Mouse (Mus musculus) right cerebral cortex, postnatal 4 days (tissue): Measurements from ENCODE around the gene Fam49a.
"Not testable (repeated sequence)": the region's sequence is repeated elsewhere in the genome, so short reads cannot be mapped to it uniquely, and the experiment has no call there.

ENCODE experiments used
- DNase-seq: peaks from one replicate; pipeline ENCODE4 v3.0.0-alpha.2; 2022

Gene Fam49a

DNA sequence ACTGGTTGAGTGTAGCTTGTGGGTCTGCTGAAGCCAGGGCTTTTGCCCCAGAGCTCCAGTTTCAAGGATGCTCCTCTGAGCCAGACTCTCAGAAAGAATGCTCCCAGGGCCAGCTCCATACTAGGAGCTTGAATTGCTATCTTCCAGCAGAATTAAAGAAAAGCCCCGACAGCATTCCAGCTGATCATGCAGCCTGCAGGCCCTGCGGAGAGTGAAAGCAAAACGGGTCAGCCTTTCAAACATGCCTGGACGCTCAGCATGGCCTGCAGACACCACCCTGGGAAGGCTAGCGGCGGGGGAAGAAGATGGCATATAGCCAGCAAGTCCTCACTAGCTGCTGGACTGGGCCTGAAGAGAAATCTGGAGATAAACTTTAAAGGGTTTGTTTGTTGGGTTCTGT is 55.0 kb downstream of the Fam49a start:
- DNase-seq: no peak

- no peak for DNase-seq
Observed at GRCm38 (mm10) chr12:12317606-12318005, 55.7 kb downstream of the Fam49a start.

DNA sequence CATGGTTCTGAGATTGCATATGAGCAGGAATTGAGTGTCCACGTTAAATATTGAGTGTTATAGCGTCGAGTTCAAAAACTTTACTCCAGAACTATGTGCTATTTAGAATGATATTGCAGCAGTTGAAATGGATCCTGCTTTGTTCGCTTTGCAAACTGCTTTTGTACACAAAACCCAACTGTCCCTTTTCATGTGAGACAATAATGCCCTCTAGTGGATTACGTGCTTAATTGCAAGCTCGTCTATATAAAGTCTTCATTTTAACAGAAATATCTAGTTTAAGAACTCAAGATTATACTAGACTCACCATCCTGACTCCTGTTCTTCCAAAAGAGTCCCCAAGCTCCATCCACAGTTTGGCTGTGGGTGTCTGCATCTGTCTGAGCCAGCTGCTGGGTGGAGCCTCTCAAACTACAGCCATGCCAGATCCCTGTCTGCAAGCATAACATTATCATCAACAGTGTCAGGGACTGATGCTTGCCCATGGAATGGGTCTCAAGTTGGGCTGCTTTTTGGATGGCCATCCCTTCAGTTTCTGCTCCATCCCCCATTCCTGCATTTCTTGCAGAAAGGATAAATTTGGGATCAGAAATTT is 56.3 kb downstream of the Fam49a start:
- no peak for DNase-seq

GRCm38 (mm10) chr12:12320693-12321092 is 58.8 kb downstream of the Fam49a start:
- no peak for DNase-seq

GRCm38 (mm10) chr12:12321111-12321510 is 59.2 kb downstream of the Fam49a start:
- no peak for DNase-seq

- no peak for DNase-seq
Observed at GRCm38 (mm10) chr12:12323084-12323483, 61.1 kb downstream of the Fam49a start.

- DNase-seq: peak; percentile 96
Observed at GRCm38 (mm10) chr12:12323616-12324223, 61.8 kb downstream of the Fam49a start.

DNA sequence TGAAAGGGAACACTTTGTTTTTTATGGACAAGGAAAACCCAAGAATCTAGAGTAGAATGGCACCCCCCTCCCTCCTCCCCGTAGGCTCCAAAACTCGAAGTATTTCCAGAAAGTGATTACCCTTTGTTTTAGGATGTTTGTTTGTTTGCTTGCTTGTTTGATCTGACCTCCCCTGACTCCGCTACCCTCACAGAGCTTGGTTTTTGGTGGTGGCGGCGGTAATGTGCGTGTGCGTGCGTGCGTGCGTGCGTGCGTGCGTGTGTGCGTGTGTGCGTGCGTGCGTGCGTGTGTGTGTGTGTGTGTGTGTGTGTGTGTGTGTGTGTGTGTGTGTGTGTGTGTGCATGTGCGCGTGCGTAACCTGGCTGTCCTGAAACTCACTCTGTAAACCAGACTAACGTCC is 62.3 kb downstream of the Fam49a start:
- not testable (repeated sequence) for DNase-seq

- DNase-seq: no peak
Observed at GRCm38 (mm10) chr12:12333526-12334310, 71.8 kb downstream of the Fam49a start.

GRCm38 (mm10) chr12:12334486-12334885 is 72.5 kb downstream of the Fam49a start:
- DNase-seq: no peak

- no peak for DNase-seq
Observed at GRCm38 (mm10) chr12:12335566-12335965, 73.6 kb downstream of the Fam49a start.

- DNase-seq: no peak
Observed at GRCm38 (mm10) chr12:12337378-12337777, 75.4 kb downstream of the Fam49a start.

- no peak for DNase-seq
Observed at GRCm38 (mm10) chr12:12343320-12343719, 81.4 kb downstream of the Fam49a start.

- no peak for DNase-seq
Observed at GRCm38 (mm10) chr12:12348625-12349024, 86.7 kb downstream of the Fam49a start.

DNA sequence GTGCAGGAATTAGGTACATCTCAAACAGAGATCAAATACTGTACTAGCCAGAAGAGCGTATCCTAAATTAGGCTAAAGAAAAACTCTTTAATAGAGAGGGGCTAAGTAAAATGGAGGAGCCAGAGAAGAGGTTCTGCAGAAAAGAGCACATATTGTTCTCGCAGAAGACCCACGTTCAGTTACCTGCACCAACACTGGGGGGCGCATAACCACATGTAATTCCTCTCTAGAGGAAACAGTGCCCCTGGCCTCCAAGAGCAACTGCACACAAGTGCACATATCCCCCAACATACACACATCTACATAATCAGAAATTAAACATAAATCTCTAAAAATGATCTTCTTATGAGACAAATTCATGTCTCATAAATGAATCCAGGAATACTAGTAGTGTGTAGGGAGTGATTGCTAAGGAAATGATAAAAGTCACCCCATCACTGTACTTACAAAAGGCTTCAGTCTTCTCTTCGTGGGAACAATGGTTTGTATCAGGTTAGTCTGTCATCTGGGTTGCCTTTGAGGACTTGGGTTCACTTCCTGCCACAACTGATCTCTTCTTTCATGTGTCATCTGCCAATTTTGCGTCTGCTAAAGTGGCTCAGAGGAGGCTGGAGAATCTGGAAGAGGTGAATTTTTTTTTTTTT is 87.8 kb downstream of the Fam49a start:
- no peak for DNase-seq

GRCm38 (mm10) chr12:12351816-12352552 is 90.0 kb downstream of the Fam49a start:
- no peak for DNase-seq

DNA sequence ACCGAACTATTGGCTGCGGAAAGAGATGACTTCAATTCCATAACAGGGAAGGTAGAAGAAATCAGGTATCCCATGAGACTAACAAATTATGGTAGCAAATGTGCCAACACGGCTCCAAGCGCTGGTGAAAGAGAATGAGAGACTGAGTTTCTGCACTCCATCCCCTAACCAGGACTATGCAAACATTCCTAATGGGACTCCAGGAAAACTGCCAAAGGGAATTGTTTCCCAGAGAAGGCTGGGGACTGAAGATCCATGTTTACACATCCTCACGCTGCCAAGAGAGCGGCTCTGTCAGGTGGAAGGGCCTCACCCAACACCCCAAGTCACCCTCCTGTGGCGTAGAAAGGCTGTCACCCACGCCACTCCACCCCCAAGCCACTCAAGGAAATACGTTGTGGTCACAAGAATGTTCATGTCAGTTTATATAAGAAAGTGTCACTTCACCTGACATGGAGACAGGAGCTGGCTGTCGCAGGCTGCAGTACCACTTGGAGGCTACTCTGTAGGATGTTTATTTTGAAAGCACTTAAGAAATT is 92.2 kb downstream of the Fam49a start:
- no peak for DNase-seq

- DNase-seq: no peak
Observed at GRCm38 (mm10) chr12:12356048-12356447, 94.1 kb downstream of the Fam49a start.

- peak; percentile 26 for DNase-seq
Observed at GRCm38 (mm10) chr12:12356463-12356862, 94.5 kb downstream of the Fam49a start.

DNA sequence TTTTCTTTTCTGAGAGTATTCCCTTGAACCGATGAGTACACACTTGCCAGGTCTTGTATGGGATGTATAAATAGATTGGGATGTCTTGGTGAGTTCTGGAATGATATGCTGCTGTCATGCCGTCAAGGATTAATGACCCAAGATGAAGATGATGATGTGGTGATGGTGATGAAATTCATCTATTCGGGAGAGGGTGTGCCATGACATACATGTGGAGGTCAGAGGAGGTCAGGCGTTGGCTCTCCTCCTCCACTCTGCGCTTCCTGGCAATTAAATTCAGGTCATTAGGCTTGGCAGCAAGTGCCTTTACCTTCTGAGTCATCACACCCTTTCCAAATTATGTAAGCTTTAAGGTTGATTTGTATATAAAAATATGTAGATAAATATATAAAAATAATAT is 95.0 kb downstream of the Fam49a start:
- no peak for DNase-seq

GRCm38 (mm10) chr12:12359923-12360322 is 98.0 kb downstream of the Fam49a start:
- no peak for DNase-seq

GRCm38 (mm10) chr12:12362371-12362770 is 100.4 kb downstream of the Fam49a start:
- DNase-seq: no peak

- DNase-seq: no peak
Observed at GRCm38 (mm10) chr12:12364201-12364600, 102.3 kb downstream of the Fam49a start.
